Mouse (Mus musculus) cerebral cortex, adult 2 months (tissue): Measurements from ENCODE around the gene Faxc.

Experiments
- WGBS: fragments of 180-500 bp; shearing (Covaris S2); methylation state at CpG from one replicate; pipeline ENCODE4 v1.1.7; 2018; 5-methylcytosine and 5-hydroxymethylcytosine counted together

Gene Faxc

DNA sequence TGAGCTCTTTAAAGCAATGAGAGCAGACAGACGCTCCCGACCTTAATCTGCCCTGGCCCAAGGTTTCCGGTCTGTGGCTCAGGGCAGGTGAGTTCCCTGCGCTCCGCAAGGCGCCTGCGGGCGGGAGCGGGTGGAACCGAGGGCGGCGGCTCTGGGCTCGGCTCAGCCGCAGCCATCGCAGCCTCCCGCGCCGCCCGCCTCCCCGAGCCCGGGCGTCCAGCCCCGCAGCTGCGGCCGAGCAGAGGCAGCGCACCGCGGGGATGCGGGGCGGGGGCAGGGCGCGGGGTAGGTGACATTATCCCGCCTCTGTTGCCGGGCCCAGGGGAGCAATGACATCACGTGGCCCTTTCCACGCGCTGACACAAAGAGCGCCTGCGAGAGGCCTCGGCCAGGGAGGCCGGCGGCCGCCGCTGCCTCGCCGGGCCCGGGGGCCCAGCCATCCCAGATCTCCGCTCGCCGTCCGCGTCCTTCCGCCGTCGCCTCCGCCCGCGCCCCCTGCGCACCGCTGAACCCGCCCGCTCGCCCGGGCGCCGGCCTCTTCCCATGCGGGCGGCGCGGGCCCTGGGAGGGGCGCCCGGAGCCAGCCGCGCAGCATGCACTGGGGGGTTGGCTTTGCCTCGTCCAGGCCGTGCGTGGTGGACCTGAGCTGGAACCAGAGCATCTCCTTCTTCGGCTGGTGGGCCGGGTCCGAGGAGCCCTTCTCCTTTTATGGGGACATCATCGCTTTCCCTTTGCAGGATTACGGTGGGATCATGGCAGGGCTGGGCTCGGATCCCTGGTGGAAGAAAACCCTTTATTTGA is at the start of gene Faxc:
Gene Faxc, plus strand, starts transcription at position 359 of the 801 bp plus-strand sequence.
- under 1% methylated on average over 83 of the region's 83 CpGs for WGBS

- WGBS: 95% methylated on average over 6 of the region's 6 CpGs
Observed at GRCm38 (mm10) chr4:21882806-21883205, 48.3 kb upstream of the Faxc start.

DNA sequence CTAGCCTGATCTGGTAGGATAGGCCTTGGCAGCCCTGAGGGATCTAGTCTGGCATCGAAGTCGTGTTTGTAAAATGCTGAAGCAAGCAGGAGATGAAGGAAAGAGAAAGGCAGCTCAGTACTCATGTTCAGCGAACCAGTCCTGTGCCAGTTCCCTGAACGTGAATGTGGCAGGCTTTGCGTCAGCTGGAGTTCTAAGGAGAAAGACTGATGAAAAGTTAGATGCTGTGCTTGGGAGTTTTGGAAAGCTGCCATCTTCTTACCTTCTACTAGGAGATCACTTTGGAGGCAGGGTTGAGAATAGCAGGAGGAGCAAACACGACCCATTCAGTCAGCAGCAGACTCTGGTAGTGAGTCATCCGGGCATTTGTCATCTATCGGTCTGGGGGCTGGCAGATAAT is 45.3 kb upstream of the Faxc start:
- WGBS: 64% methylated on average over 8 of the region's 8 CpGs

- WGBS: 8% methylated on average over 23 of the region's 23 CpGs
Observed at GRCm38 (mm10) chr4:21931772-21932630, 872 bp downstream of the Faxc start.

- WGBS: 77% methylated on average over 2 of the region's 2 CpGs
Observed at GRCm38 (mm10) chr4:21935378-21935777, 4.2 kb downstream of the Faxc start.

DNA sequence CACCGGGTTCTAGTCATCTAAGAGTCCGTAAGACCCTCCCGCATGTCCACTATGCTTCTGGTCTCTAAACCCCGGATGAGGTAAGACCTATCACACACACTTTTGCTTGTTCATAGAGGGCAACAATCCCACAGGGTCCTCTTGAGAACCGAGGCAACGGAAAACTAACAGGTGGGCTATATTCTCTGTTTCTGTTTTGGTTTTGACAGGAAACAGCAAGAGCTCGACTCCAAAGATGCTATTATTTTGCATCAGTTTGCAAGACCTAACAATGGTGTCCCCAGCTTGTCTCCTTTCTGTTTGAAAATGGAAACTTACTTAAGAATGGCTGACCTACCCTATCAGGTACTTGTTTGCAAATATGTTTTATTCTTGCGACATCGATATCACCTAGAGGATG is 5.3 kb downstream of the Faxc start:
- 94% methylated on average over 9 of the region's 9 CpGs for WGBS

DNA sequence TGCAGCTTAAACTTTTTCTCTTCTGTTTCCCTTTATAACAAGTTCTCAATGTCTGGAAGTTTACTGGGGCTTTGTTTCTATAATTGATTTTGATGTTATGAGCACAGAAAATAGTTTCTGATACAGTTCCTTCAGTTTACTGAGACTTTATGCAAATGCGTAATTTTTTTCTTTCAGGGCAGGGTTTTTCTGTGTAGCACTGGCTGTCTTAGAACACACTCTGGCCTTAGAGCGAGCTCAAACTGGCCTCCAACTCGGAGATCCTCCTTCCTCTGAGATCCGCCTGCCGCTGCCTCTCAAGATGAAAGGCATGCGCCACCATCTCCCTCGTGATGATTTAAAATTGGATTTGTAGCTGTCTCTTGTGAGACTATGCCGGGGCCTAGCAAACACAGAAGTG is 6.8 kb downstream of the Faxc start:
- WGBS: 84% methylated on average over 8 of the region's 8 CpGs

GRCm38 (mm10) chr4:21944672-21945071 is 13.5 kb downstream of the Faxc start:
- 87% methylated on average over 3 of the region's 3 CpGs for WGBS

DNA sequence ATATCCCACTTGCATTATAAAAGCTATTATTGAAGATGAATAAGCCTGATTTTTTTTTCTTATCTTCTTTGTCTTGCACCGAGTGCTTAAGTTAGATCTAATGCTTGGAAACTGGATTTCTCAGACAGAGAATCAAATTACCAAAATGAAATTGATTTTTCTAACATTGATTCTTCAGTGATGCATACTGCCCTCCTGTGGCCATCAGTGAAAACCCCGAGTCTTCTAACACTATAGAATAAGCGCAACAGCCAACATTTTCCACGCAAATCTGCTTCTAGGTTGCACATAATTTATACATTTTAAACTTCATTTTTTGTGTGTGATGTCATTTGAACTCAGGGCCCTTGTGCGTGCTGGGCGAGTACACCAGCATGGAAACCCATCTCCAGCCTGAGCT is 20.3 kb downstream of the Faxc start:
- WGBS: 26% methylated on average over 6 of the region's 6 CpGs

DNA sequence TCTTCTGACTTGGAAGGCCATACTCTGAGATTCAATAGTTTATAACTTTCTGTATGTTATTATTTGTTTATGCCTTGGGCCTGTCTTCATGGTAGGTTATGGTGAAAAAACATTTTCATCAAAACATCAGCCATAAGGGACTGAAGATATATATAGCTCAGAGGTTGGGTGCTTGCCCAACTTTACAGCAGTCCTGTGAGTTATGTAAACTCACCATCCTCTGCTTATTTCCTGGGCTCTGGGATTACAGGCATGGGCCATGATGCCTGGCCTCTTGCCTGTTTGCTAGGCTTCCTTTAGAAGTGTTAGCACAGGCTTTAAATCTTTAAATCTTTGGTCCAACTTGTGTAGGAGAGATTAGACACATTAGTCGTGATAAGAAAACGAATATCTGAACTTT is 21.1 kb downstream of the Faxc start:
- 44% methylated on average over 2 of the region's 2 CpGs for WGBS

DNA sequence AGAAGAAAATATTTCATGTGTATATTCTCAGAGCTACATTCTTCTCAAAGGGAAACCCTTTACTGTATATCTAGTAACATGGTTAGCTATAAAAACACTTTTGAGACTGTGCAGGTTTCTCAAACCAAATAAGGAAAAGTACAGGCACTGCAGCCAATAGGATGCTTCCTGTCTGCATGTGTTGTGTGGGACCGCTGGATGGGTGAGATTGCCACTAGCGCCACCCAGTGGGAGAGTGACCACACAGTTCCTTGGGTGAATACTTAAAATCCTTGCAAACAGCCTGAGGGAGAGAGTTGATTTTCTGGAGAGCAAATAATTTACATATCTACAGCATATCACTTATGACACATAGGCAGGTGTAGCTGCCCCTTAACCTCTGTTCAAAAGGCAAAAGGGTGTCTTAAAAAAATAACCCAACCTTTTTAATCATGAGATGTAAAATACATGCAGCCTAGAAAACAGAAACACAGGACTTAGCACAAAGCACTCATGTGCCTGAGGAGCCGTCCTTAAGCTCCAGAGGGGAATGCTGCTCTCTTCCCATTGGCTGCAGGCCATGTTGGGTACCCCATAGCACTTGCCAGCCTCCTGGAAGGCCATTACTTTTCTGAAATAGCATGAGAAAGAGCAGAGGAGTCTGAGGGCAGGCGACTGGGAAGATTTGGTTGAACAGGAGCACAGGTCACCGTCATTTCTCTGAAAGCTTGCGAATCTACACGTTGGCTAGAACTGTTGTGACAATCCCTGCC is 26.6 kb downstream of the Faxc start:
- WGBS: 59% methylated on average over 7 of the region's 7 CpGs

DNA sequence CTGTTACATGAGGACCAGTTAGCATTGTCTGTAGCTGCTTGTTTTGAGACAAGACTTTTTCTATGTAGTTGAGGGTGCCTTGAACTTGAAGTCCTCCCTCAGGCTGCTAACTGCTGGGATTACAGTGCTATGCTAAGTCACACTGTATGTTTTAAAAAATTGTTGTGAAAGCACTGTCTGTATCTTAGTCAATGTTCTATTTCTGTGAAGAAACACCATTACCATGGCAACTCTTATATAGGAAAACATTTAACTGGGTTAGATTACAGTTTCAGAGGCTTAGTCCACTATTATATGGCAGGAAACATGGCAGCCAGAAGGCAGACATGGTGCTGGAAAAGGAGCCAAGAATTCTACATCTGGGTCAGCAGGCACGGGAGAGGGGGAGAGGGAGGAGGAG is 40.8 kb downstream of the Faxc start:
- 27% methylated on average over 1 of the region's 1 CpGs for WGBS

GRCm38 (mm10) chr4:21974126-21974525 is 43.0 kb downstream of the Faxc start:
- 27% methylated on average over 3 of the region's 3 CpGs for WGBS

GRCm38 (mm10) chr4:21980471-21980870 is 49.3 kb downstream of the Faxc start:
- WGBS: 73% methylated on average over 4 of the region's 4 CpGs

DNA sequence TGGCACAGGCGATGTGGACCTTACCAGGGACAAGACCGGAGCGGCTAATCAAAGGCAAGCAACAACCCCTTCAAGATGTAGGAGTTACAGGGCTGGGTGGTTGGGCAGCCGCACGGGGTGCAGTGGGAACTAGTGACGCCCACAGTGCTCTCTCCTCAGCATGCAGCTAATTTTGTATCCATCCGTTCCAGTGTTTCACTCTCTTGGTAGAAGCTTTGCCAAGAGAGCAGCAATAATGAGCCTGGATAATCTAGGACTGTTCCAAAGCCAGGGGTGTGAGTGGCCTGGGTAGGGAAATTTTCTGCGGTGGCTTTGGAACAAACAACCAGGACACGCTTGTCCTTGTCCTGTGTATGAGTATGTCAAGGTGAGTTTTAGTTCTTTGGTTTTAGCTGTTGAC is 51.3 kb downstream of the Faxc start:
- WGBS: 50% methylated on average over 9 of the region's 9 CpGs

GRCm38 (mm10) chr4:21986857-21987256 is 55.7 kb downstream of the Faxc start:
- 71% methylated on average over 8 of the region's 8 CpGs for WGBS

GRCm38 (mm10) chr4:21987460-21987859 is 56.3 kb downstream of the Faxc start:
- 62% methylated on average over 10 of the region's 10 CpGs for WGBS

DNA sequence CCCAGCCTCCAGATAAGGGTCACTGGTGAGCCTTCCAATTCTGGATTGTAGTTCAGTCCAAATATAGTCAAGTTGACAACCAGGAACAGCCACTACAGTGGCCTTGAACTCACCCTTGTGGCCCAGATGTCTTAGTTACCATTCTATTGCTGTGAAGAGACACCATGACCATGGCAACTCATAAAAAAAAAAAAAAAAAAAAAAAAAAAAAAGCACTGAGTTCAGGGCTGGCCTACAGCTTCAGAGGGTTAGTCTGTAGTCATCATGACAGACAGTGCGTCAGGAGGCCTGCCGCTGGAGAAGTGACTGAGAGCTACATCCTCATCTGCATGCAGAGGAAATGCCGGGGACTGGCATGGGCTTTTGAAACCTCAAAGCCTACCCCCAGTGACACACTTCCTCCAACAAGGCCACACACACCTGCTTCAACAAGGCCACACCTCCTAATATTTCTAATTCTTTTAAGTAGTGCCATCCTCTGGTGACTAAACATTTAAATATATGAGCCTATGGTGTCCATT is 58.5 kb downstream of the Faxc start:
- 86% methylated on average over 3 of the region's 3 CpGs for WGBS

DNA sequence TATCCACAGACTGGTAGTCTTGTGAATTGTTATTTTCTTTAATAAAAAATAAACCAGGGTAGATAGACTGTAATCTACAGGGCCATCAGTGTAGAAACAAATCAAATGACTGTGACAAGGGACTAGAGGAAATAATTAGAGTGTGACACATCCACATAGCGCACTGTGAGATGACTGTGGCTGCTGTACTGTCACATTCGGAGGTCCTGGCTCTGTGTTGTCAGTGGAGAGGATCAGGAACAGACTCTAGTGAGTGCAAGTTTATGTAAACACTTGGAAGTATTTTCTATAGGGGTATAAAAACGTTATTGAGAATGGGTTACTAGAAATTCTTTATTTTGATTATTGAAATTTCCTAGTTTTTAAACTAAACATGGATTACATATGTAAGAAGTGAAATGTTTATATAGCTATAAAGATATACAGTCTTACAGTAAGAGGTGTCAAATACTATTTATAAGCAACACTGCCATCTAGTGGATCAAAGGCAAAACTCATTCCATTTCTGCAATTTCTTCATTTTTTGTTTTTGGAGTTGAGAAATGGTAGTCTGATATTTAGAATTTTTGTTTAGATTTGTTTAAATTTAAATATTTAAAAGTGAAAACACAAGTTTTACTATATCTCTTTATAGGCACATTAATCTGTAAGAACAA is 59.6 kb downstream of the Faxc start:
- WGBS: 36% methylated on average over 3 of the region's 3 CpGs

DNA sequence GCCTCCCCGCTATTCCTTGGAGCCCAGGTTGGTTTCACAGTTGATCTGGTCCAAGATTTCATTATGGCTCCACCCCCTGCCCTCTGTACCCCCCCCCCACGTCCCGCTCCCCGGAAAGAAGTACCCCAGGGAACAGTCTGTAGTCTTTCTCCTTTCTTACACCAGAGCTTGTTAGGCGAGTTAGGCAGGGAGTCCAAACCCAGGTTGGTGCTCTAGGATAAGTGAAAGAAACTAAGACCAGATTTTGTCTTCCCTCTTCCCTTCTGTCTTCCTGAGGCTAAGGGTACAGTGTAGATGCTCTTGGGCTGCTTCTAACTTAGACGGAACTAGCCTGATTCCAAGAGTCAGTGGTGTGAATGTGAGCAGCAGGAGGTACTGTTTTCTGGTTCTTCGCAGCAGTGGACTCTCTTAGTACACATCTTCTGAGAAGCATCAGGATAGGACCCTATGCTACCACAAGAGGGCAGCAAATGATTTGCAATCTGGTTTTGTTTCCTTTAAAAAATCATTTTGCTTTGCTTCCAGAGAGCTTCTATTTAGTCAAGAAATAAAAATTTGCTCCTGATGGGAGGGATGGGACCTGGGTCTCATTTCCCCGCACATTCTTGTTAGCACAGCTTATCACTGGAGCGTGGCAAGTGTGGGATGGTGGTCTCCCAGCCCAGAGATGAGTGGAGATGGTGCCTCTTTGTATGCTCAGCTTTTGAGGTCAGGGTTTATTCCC is 86.7 kb downstream of the Faxc start:
- WGBS: 7% methylated on average over 9 of the region's 9 CpGs

DNA sequence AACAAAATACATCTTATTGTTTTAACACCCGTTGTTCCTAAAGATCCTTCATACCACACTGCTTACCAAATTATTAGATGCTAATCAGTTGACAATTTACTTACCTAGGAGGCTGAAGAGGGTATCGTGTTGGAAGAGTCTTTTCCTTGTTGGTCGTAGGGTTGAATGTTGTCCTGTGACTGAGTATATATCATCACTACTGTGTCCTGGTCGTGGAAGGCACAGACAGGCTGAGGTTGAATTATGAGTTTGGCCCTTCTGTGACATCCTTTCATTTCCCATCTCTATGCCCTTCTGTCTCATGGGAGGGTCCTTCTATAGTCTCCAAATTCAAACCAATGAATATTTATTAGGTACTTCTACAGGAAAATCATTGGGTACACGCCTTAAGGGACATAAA is 87.3 kb downstream of the Faxc start:
- 55% methylated on average over 5 of the region's 5 CpGs for WGBS
